14 mouse cellular contexts compared by ENCODE assay signal in genomic region chr10:117043497-117044166, GRCm38 (mm10). TPM values are rescaled to one million over a fixed set of nuclear protein-coding genes. Genes with fewer than 3 reads are reported as not detected.
DNase-seq lines count a peak whose midpoint lies in the region; ATAC-seq and TF ChIP-seq lines count a peak whose summit lies in the region.
"Not testable (repeated sequence)": the region's sequence is repeated elsewhere in the genome, so short reads cannot be mapped to it uniquely, and the experiment has no call there.
"Had no signal": no experiment of that assay in that cellular context is flagged by ENCODE, and none has a peak within 500 bp of the region (broad histone marks: within the 10 kb centered on the region; RNA-seq: fewer than 3 reads in every experiment).

No protein-coding gene starts in this region.

- ATAC-seq in common myeloid progenitor, adult 5-6 weeks (replicated peaks; ENCODE audit: low read depth, poor library complexity, severe bottlenecking): 0 out of 2 replicates have a peak, but pooled peaks have one; percentile 40
- ATAC-seq in kidney, embryonic 15.5 days (replicated peaks; ENCODE audit: low FRiP score); stomach, embryonic 16.5 days (ENCODE audit: insufficient read depth, low FRiP score): not testable (repeated sequence)
- ATAC-seq in liver, embryonic 11.5 days (replicated peaks; ENCODE audit: low FRiP score): peak; percentile 62
- ATAC-seq in lung, postnatal 0 days: peak; percentile 40

- H3K36me3 ChIP-seq in E14TG2a.4 (ENCODE audit: insufficient read depth, low read length): peaks cover 11% of the 10 kb centered on the region
- H3K36me3 ChIP-seq in kidney, embryonic 15.5 days; liver, embryonic 11.5 days (ENCODE audit: control insufficient read depth, insufficient read depth, low read length); lung, postnatal 0 days (ENCODE audit: insufficient read depth, low read length); stomach, embryonic 16.5 days (ENCODE audit: control insufficient read depth, insufficient read depth, low read length): not testable (repeated sequence)

- not testable (repeated sequence) for TF ChIP-seq CTCF in E14TG2a.4 (conservative IDR thresholded peaks at IDR 0.05; ENCODE audit: low read length); lung, postnatal 0 days (IDR thresholded peaks at IDR 0.05)

- H3K9ac ChIP-seq in kidney, embryonic 15.5 days; liver, embryonic 11.5 days (ENCODE audit: low read depth, low read length); lung, postnatal 0 days (replicated peaks; ENCODE audit: low read depth); stomach, embryonic 16.5 days (ENCODE audit: low read length): not testable (repeated sequence)

- H3K27me3 ChIP-seq in E14TG2a.4 (ENCODE audit: insufficient read depth, low read length): peaks cover 22% of the 10 kb centered on the region
- peaks cover 12% of the 10 kb centered on the region; the same call in 1 of the 2 replicates for H3K27me3 ChIP-seq in kidney, embryonic 15.5 days
- H3K27me3 ChIP-seq in liver, embryonic 11.5 days (replicated peaks; ENCODE audit: control insufficient read depth, insufficient read depth, low read length); lung, postnatal 0 days (replicated peaks; ENCODE audit: insufficient read depth, low read length); stomach, embryonic 16.5 days (ENCODE audit: control insufficient read depth, insufficient read depth, low read length): not testable (repeated sequence)

- DNase-seq in heart, adult 8-10 months (ENCODE audit: low spot score): peak; percentile 63
- peak; percentile 81 to 87 for DNase-seq in heart, postnatal 10 days
- not testable (repeated sequence) for DNase-seq in liver, embryonic 11.5 days (ENCODE audit: low spot score)
- peak; percentile 33 for DNase-seq in lung, postnatal 0 days (ENCODE audit: low spot score)

- intact Hi-C loops in heart, postnatal 10 days (cut with DNase I): not testable (repeated sequence)

- H3K27ac ChIP-seq in kidney, embryonic 15.5 days; liver, embryonic 11.5 days (ENCODE audit: low read depth, low read length); lung, postnatal 0 days (ENCODE audit: low read length); stomach, embryonic 16.5 days (ENCODE audit: low read length): not testable (repeated sequence)

- TF ChIP-seq EP300 in lung, postnatal 0 days (IDR thresholded peaks at IDR 0.05): not testable (repeated sequence)

- H3K4me1 ChIP-seq in E14TG2a.4 (replicated peaks; ENCODE audit: low read depth, low read length): peaks cover 47% of the 10 kb centered on the region
- peaks cover 23% of the 10 kb centered on the region for H3K4me1 ChIP-seq in kidney, embryonic 15.5 days
- peaks cover 12% of the 10 kb centered on the region for H3K4me1 ChIP-seq in liver, embryonic 11.5 days (replicated peaks; ENCODE audit: control insufficient read depth, insufficient read depth, low read length)
- not testable (repeated sequence) for H3K4me1 ChIP-seq in lung, postnatal 0 days (ENCODE audit: insufficient read depth, low read depth, low read length); stomach, embryonic 16.5 days (ENCODE audit: control insufficient read depth, insufficient read depth, low read length)

- peak overlapping the region; percentile 45 for H3K4me3 ChIP-seq in E14TG2a.4 (replicated peaks; ENCODE audit: low read length)
- not testable (repeated sequence) for H3K4me3 ChIP-seq in kidney, embryonic 15.5 days (replicated peaks); lung, postnatal 0 days (ENCODE audit: low read depth, low read length); stomach, embryonic 16.5 days (replicated peaks; ENCODE audit: low read length)
- H3K4me3 ChIP-seq in liver, embryonic 11.5 days (ENCODE audit: low read depth, low read length): 0 out of 2 replicates have a peak overlapping the region, but pooled peaks have one; percentile 12

- 55% methylated on average over 16 of the region's 16 CpGs for WGBS in kidney, embryonic 15.5 days
- WGBS in liver, embryonic 11.5 days: 27% methylated on average over 16 of the region's 16 CpGs
- 18% methylated on average over 13 of the region's 16 CpGs for WGBS in lung, postnatal 0 days
- 33% methylated on average over 16 of the region's 16 CpGs for WGBS in stomach, embryonic 16.5 days

- peak overlapping the region; percentile 33 for H3K4me2 ChIP-seq in kidney, embryonic 15.5 days
- peak overlapping the region; percentile 49 for H3K4me2 ChIP-seq in liver, embryonic 11.5 days
- 0 out of 2 replicates have a peak overlapping the region, but pooled peaks have one; percentile 5 for H3K4me2 ChIP-seq in lung, postnatal 0 days (replicated peaks; ENCODE audit: low read depth, low read length)
- H3K4me2 ChIP-seq in stomach, embryonic 16.5 days (ENCODE audit: low read depth, low read length): peak overlapping the region; percentile 38

- H3K9me3 ChIP-seq in E14TG2a.4 (ENCODE audit: low read length); kidney, embryonic 15.5 days (replicated peaks); liver, embryonic 11.5 days (ENCODE audit: control insufficient read depth, low read length); lung, postnatal 0 days (ENCODE audit: low read length); stomach, embryonic 16.5 days (replicated peaks; ENCODE audit: control insufficient read depth, low read length): not testable (repeated sequence)

RNA-seq across cellular contexts. Expression of gene Lrrc10, which starts 1.5 kb away (rescaled TPM):
- not detected in 2 replicates for total RNA-seq in common myeloid progenitor, adult 5-6 weeks (2017)
- 100 to 1,000 TPM; 159 to 208 (median 180) TPM for total RNA-seq in heart, adult 8-10 months (2022)
- total RNA-seq in heart, postnatal 10 days (2021): 100 to 1,000 TPM; 156 to 283 TPM
- not detected in 2 replicates for polyA plus RNA-seq in kidney, embryonic 15.5 days (2015; fragmentation: Nextera tagmentation; extraction: Ambion mirVana)
- polyA plus RNA-seq in liver, embryonic 11.5 days (2014; fragmentation: Nextera tagmentation; extraction: Ambion mirVana): 0.21 and 0.23 TPM in 2 replicates
- 0.45 and 0.58 TPM in 2 replicates for polyA plus RNA-seq in lung, postnatal 0 days (2015; fragmentation: Nextera tagmentation; extraction: Ambion mirVana)
- polyA plus RNA-seq in stomach, embryonic 16.5 days (2015; fragmentation: Nextera tagmentation; extraction: Ambion mirVana): not detected in 2 replicates
- total RNA-seq: left cerebral cortex, postnatal 25 days; monocyte, adult 5-6 weeks had no signal
- polyA plus RNA-seq: forebrain, embryonic 15.5 days; inflammation-experienced regulatory T-cells, adult 6 months; neural tube, embryonic 14.5 days; small intestine, adult 2 months had no signal

RNA-seq across cellular contexts. Expression of gene Cct2, which starts 20.0 kb away (rescaled TPM):
- 664 and 671 TPM in 2 replicates for total RNA-seq in common myeloid progenitor, adult 5-6 weeks (2017)
- 100 to 1,000 TPM; 108 to 128 (median 121) TPM for total RNA-seq in heart, adult 8-10 months (2022)
- total RNA-seq in heart, postnatal 10 days (2021): 100 to 1,000 TPM; 160 to 179 TPM
- 258 and 266 TPM in 2 replicates for polyA plus RNA-seq in kidney, embryonic 15.5 days (2015; fragmentation: Nextera tagmentation; extraction: Ambion mirVana)
- polyA plus RNA-seq in liver, embryonic 11.5 days (2014; fragmentation: Nextera tagmentation; extraction: Ambion mirVana): 414 and 416 TPM in 2 replicates
- polyA plus RNA-seq in lung, postnatal 0 days (2015; fragmentation: Nextera tagmentation; extraction: Ambion mirVana): 107 and 109 TPM in 2 replicates
- 201 and 215 TPM in 2 replicates for polyA plus RNA-seq in stomach, embryonic 16.5 days (2015; fragmentation: Nextera tagmentation; extraction: Ambion mirVana)

RNA-seq across cellular contexts. Expression of gene Best3, which starts 57.5 kb away (rescaled TPM):
- total RNA-seq in common myeloid progenitor, adult 5-6 weeks (2017): not detected in 2 replicates
- 1 to 10 TPM; 7.1 to 8.0 (median 7.4) TPM for total RNA-seq in heart, adult 8-10 months (2022)
- total RNA-seq in heart, postnatal 10 days (2021): 1 to 10 TPM; 1.4 to 1.7 TPM
- 0.30 and 0.44 TPM in 2 replicates for polyA plus RNA-seq in kidney, embryonic 15.5 days (2015; fragmentation: Nextera tagmentation; extraction: Ambion mirVana)
- polyA plus RNA-seq in liver, embryonic 11.5 days (2014; fragmentation: Nextera tagmentation; extraction: Ambion mirVana): 0.06 TPM in 1 of 2 replicates, not detected in the other
- 0.15 and 0.43 TPM in 2 replicates for polyA plus RNA-seq in lung, postnatal 0 days (2015; fragmentation: Nextera tagmentation; extraction: Ambion mirVana)
- polyA plus RNA-seq in stomach, embryonic 16.5 days (2015; fragmentation: Nextera tagmentation; extraction: Ambion mirVana): 0.59 TPM in 1 of 2 replicates, not detected in the other
- total RNA-seq: monocyte, adult 5-6 weeks had no signal
- polyA plus RNA-seq: inflammation-experienced regulatory T-cells, adult 6 months had no signal
